Mouse (Mus musculus) midbrain, postnatal 0 days (tissue): ENCODE data around the gene Tmem11. TPM values are rescaled to one million over a fixed set of nuclear protein-coding genes. Genes with fewer than 3 reads are reported as not detected.

Experiments
- ATAC-seq: fragments of 200-750 bp; cut with Nextera tagmentation; 2 replicates; pipeline ENCODE4 v1.8.0; 2017; ENCODE audit warnings: moderate number of reproducible peaks, mild to moderate bottlenecking, moderate TSS enrichment, moderate library complexity; ENCODE audit not compliant: low FRiP score
- DNase-seq: peaks from one replicate; pipeline ENCODE4 v3.0.0-alpha.2; 2015; ENCODE audit warnings: low spot score
- H3K27ac ChIP-seq: fragments of 300-500 bp; sonication (generic); 2 replicates; pipeline ENCODE4 v1.5.1; 2014; ENCODE audit warnings: low read depth, mild to moderate bottlenecking, low read length, mixed read lengths
- H3K27me3 ChIP-seq: fragments of 300-500 bp; sonication (generic); 2 replicates; pipeline ENCODE4 v1.6.1; 2014; ENCODE audit warnings: low read length, control low read depth, mixed read lengths; ENCODE audit not compliant: insufficient read depth
- H3K36me3 ChIP-seq: fragments of 300-500 bp; sonication (generic); 2 replicates; pipeline ENCODE4 v1.6.1; 2014; ENCODE audit warnings: low read length, control low read depth, mixed read lengths; ENCODE audit not compliant: insufficient read depth
- H3K4me1 ChIP-seq: fragments of 300-500 bp; sonication (generic); 2 replicates; pipeline ENCODE4 v1.6.1; 2014; ENCODE audit warnings: mild to moderate bottlenecking, control low read depth, antibody characterized with exemption, low read length, mixed read lengths; ENCODE audit not compliant: insufficient read depth
- H3K4me2 ChIP-seq: fragments of 300-500 bp; sonication (generic); 2 replicates; pipeline ENCODE4 v1.6.1; 2014; ENCODE audit warnings: low read depth, mild to moderate bottlenecking, low read length, mixed read lengths; ENCODE audit not compliant: poor library complexity, severe bottlenecking
- H3K4me3 ChIP-seq: fragments of 300-500 bp; sonication (generic); 2 replicates; pipeline ENCODE4 v1.5.1; 2014; ENCODE audit warnings: low read depth, mild to moderate bottlenecking, low read length, moderate library complexity
- H3K9ac ChIP-seq: fragments of 300-500 bp; sonication (generic); replicated peaks from 2 replicates; pipeline ENCODE4 v1.6.1; 2014; ENCODE audit warnings: mild to moderate bottlenecking, low read length, moderate library complexity, mixed read lengths; ENCODE audit not compliant: poor library complexity, severe bottlenecking
- H3K9me3 ChIP-seq: fragments of 300-500 bp; sonication (generic); 2 replicates; pipeline ENCODE4 v1.6.1; 2016; ENCODE audit warnings: low read length, control low read depth
- CTCF ChIP-seq: IDR thresholded peaks from 2 replicates; pipeline ENCODE4 v1.5.1; 2016; ENCODE audit warnings: antibody characterized with exemption, mild to moderate bottlenecking
- WGBS: fragments of 180-500 bp; shearing (Covaris S2); extraction: QIAGEN DNeasy Blood & Tissue Kit; methylation state at CpG from one replicate; pipeline ENCODE4 v1.1.7; 2014; 5-methylcytosine and 5-hydroxymethylcytosine counted together
- polyA plus RNA-seq: library from polyadenylated mRNA; unstranded; fragments of >200 nt; fragmentation: Nextera tagmentation; extraction: Ambion mirVana; gene quantifications from 2 replicates; pipeline ENCODE4 v1.2.1, GENCODE M21; 2015
- total RNA-seq: library from RNA; depleted of rRNA; stranded (reverse); fragments of >200 nt; gene quantifications from 2 replicates; pipeline ENCODE4 v1.2.3, GENCODE M21; 2014

Tmem11 gene
- total and polyA plus RNA-seq, 2 experiments from 2014 or later: 52.0 to 53.4 TPM

DNA sequence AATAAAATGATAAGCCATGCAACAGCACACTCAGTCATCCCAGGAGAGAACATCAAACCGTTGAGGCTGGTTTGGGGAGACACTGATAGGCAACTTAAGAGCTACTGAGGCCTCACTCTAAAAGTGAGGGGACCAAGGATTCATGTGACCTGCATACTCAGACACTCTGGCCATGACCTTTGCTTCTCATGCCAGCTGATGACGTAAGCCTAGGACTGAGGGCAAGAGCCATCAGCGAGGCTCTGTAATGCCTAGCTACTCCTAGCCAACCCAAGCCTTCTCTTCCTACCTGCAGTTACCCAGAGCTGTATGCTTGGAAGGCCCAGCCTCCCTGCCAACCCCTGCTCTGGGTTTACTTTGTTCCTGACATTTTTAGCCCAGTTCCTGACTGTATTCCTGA, 17.1 kb downstream of the Tmem11 start:
- Histone ChIP-seq H3K4me3 (no peak overlapping the region), H3K9me3 (no peaks in the 10 kb centered on the region), H3K36me3 (peaks cover 27% of the 10 kb centered on the region), H3K4me2 (no peak overlapping the region), H3K9ac (no peak overlapping the region), H3K27ac (no peak overlapping the region), H3K27me3 (no peaks in the 10 kb centered on the region), H3K4me1 (no peaks in the 10 kb centered on the region)
- no peak for ATAC-seq
- no peak for TF ChIP-seq CTCF
- no peak for DNase-seq
- 90% methylated on average over 3 of the region's 3 CpGs for WGBS

DNA sequence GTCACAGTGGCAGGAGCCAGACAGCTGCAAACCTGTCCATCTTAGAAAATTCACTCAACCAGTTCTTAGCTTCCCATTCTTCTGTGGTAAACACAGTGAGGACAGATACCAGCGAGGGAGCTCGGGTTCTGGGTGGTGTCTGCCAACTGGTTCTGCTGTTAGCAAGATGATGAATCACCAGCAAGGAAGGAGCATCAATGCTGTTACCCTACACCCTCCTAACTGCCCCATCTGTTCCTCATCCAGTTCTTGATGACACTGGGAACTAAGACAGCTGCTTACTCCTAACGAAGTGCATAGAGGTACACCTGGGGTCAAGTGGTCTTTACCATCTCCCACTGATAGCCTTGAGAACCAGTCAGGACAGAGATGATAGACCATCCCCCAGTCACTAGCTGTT, 22.5 kb downstream of the Tmem11 start:
- no peak overlapping the region for H3K4me2 ChIP-seq
- 91% methylated on average over 3 of the region's 3 CpGs for WGBS
- no peak for DNase-seq
- ATAC-seq: no peak
- H3K9me3 ChIP-seq: no peaks in the 10 kb centered on the region
- H3K4me1 ChIP-seq: no peaks in the 10 kb centered on the region
- no peak overlapping the region for H3K4me3 ChIP-seq
- H3K27me3 ChIP-seq: no peaks in the 10 kb centered on the region
- H3K27ac ChIP-seq: no peak overlapping the region
- TF ChIP-seq CTCF: no peak
- H3K9ac ChIP-seq: no peak overlapping the region
- H3K36me3 ChIP-seq: peaks cover 34% of the 10 kb centered on the region

DNA sequence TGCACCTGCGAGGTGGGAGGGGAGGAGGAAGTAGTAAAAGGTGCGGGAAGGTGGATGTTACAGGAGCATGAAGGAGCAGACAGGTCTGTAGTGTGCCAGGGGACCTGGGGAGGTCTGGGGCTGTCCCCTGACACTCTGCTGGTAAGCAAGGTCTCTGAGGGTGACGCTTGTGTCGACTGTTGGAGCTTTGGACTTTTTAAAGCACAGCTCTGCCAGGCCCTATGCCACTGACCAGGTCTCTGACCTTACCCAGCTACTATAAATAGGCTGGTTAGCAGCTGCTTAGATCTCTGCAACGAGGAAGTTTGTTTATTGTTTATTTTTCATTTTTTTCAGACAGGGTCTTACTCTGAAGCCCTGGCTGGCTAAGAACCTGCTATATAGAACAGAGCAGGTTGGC, 33.7 kb downstream of the Tmem11 start:
- WGBS: 87% methylated on average over 5 of the region's 5 CpGs

DNA sequence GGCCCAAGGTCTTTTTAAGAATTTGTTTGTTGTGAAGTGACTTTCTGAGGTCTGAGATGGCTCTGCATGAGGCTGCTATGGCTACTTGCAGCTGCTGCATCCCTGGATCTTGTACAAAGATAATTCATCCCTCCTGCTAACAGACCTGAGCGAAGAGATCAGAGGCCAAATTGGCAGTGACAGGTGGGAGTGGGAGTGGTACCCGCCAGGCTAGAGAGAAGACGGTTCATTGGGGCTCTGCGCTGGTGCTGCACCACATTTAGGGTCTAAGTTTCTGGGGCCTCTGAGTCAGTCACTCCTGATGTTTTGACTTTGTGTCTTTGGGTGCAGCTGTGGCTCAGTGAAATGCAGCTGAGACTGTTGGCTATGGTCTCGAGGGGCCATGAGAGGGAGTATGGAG, 35.7 kb downstream of the Tmem11 start:
- Histone ChIP-seq H3K36me3 (peaks cover 13% of the 10 kb centered on the region), H3K4me1 (no peaks in the 10 kb centered on the region), H3K27me3 (no peaks in the 10 kb centered on the region), H3K9ac (no peak overlapping the region), H3K27ac (no peak overlapping the region), H3K4me2 (no peak overlapping the region), H3K9me3 (no peaks in the 10 kb centered on the region), H3K4me3 (no peak overlapping the region)
- WGBS: 90% methylated on average over 5 of the region's 5 CpGs
- TF ChIP-seq CTCF: no peak
- no peak for DNase-seq
- ATAC-seq: no peak

More for the DNA sequence above, 33.7 kb downstream of the Tmem11 start:
- no peak for ATAC-seq
- no peak overlapping the region for H3K9ac ChIP-seq
- H3K4me3 ChIP-seq: no peak overlapping the region
- peaks cover 21% of the 10 kb centered on the region for H3K36me3 ChIP-seq
- no peak overlapping the region for H3K27ac ChIP-seq
- H3K9me3 ChIP-seq: no peaks in the 10 kb centered on the region
- no peak for TF ChIP-seq CTCF
- H3K4me1 ChIP-seq: no peaks in the 10 kb centered on the region
- no peak overlapping the region for H3K4me2 ChIP-seq
- no peak for DNase-seq
- no peaks in the 10 kb centered on the region for H3K27me3 ChIP-seq

DNA sequence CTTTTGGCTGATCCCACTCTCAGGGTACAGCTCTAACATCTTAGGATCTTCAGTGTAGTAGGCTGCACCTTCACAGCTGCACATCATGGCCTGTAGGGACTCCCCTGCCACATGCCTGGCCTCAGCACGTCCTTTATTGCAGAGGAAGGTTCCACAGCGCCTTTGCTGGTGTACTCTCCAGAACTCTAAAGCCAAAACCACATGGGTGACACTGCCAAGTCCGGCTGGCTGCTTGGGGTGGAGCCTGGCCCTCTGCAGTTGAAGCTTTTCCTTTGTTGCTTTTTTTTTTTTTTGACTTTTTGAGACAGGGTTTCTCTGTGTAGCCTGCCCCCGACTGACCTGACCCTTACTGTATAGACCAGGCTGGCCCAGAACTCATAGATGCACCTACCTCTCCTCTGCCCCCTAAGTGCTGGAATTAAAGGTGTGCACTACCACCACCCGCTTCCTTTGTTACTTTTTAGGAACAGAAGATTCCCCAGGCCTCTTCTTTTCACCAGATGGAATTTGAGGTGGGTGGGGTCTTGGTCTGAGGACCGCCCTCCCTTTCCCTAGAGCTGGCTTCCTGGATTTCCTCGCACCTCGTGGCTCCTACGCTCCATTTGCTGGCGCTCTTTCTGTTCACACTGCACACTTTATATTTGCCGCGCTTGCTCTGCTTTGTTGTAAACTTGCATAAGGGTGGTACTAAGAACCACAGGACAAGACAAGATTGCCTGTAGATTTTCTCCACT, 37.4 kb downstream of the Tmem11 start:
- no peak for DNase-seq
- no peaks in the 10 kb centered on the region for H3K9me3 ChIP-seq
- 81% methylated on average over 12 of the region's 12 CpGs for WGBS
- H3K4me1 ChIP-seq: no peaks in the 10 kb centered on the region
- H3K27me3 ChIP-seq: no peaks in the 10 kb centered on the region
- no peak overlapping the region for H3K4me2 ChIP-seq
- H3K36me3 ChIP-seq: peaks cover 12% of the 10 kb centered on the region
- TF ChIP-seq CTCF: no peak
- no peak overlapping the region for H3K4me3 ChIP-seq
- ATAC-seq: no peak
- H3K9ac ChIP-seq: no peak overlapping the region
- no peak overlapping the region for H3K27ac ChIP-seq

DNA sequence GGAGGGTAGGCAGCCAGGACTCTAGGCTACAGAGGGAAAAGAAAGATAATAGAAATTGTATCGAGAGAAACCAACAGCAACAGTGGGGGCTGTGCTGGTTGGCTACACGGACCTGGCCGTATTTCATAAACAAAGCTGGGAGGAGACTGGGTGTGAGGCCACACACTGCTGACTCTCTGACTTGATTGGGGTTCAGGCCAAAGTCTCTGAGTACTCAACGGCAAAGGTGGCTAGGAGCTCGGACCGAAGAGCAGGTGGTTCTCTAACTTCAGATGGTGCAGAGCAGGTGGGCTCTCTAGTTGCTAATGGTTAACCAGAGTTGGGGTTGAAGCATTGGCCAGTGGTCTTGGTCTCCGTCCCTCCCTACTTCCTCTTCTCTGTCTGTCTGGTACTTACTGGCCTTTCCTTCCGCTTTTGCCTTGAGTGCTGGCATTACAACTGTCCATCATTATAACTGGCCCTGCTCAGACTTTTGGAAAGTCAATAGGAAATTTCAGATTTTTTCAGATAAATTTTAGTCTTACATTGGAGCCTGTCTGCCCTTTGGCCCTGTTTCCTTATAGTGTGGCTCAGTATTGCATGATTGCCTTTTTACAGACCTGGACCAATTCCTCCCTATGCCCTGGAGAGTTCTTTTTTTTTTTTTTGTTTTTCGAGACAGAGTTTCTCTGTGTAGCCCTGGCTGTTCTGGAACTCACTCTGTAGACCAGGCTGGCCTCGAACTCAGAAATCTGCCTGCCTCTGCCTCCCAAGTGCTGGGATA, 41.2 kb downstream of the Tmem11 start:
- Histone ChIP-seq H3K36me3 (no peaks in the 10 kb centered on the region; the same call in 1 of the 2 replicates), H3K4me3 (no peak overlapping the region), H3K4me2 (no peak overlapping the region), H3K27me3 (no peaks in the 10 kb centered on the region), H3K27ac (no peak overlapping the region), H3K9me3 (no peaks in the 10 kb centered on the region), H3K4me1 (no peaks in the 10 kb centered on the region), H3K9ac (no peak overlapping the region)
- TF ChIP-seq CTCF: no peak
- WGBS: 91% methylated on average over 10 of the region's 10 CpGs
- ATAC-seq (no peak), DNase-seq (no peak)
